15 mouse cellular contexts compared by ENCODE assay signal in the genomic region with DNA sequence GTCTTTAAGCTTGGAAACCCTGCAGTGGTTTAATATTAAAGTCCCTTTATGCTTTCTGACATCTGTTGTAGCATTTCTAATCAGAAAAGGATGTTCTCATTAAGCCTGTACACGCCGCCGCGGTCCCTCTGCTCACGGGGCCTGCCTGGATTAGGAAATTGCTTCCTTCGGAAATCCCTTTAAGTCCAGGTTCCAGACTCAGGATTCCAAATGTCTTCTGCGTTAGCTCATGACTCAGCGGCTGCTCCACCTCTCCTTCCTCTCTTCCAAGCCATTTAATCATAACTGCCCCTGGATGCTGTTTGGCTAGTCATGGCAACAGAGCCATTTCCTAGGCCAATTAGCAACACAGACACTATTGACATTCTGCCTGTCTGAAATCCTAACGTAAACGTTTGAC. TPM values are rescaled to one million over a fixed set of nuclear protein-coding genes. Genes with fewer than 3 reads are reported as not detected.
DNase-seq lines count a peak whose midpoint lies in the region; ATAC-seq and TF ChIP-seq lines count a peak whose summit lies in the region.
"Had no signal": no experiment of that assay in that cellular context is flagged by ENCODE, and none has a peak within 500 bp of the region (broad histone marks: within the 10 kb centered on the region; RNA-seq: fewer than 3 reads in every experiment).

No protein-coding gene starts in this region.

- TF ChIP-seq POLR2A in brain, embryonic 14.5 days (IDR thresholded peaks at IDR 0.05; ENCODE audit: borderline replicate concordance, extremely low read depth, insufficient read depth, insufficient read length, poor library complexity, severe bottlenecking), result no peak

- 0 out of 2 replicates have a peak overlapping the region, but pooled peaks have one; percentile 46 for H3K27ac ChIP-seq in hindbrain, embryonic 13.5 days
- no peak overlapping the region for H3K27ac ChIP-seq in hindbrain, embryonic 11.5 days (ENCODE audit: low read depth, low read length)
- peak overlapping the region; percentile 5; the same call in 1 of the 2 replicates for H3K27ac ChIP-seq in limb, embryonic 11.5 days (replicated peaks; ENCODE audit: low read depth, low read length)
- H3K27ac ChIP-seq: forebrain, embryonic 15.5 days; kidney, embryonic 15.5 days had no signal

- ATAC-seq in hindbrain, embryonic 13.5 days (ENCODE audit: low FRiP score), result no peak
- ATAC-seq in hindbrain, embryonic 11.5 days (ENCODE audit: low FRiP score), result no peak
- ATAC-seq in limb, embryonic 11.5 days (ENCODE audit: insufficient number of reproducible peaks, low FRiP score, low TSS enrichment, low read depth), result no peak
- ATAC-seq: forebrain, embryonic 15.5 days had no signal

- 69% methylated on average over 10 of the region's 10 CpGs for WGBS in hindbrain, embryonic 13.5 days
- 78% methylated on average over 10 of the region's 10 CpGs for WGBS in hindbrain, embryonic 11.5 days
- WGBS in limb, embryonic 11.5 days, result 31% methylated on average over 10 of the region's 10 CpGs

- no peaks in the 10 kb centered on the region for H3K27me3 ChIP-seq in hindbrain, embryonic 13.5 days
- H3K27me3 ChIP-seq in hindbrain, embryonic 11.5 days (ENCODE audit: control insufficient read depth, insufficient read depth, low read length), result no peaks in the 10 kb centered on the region
- no peaks in the 10 kb centered on the region for H3K27me3 ChIP-seq in limb, embryonic 11.5 days (ENCODE audit: control insufficient read depth, insufficient read depth, low read length)
- H3K27me3 ChIP-seq: CH12.LX; forebrain, embryonic 15.5 days; kidney, embryonic 15.5 days had no signal

- peaks cover 4% of the 10 kb centered on the region; the same call in 1 of the 2 replicates for H3K4me1 ChIP-seq in hindbrain, embryonic 13.5 days (replicated peaks)
- H3K4me1 ChIP-seq in hindbrain, embryonic 11.5 days (replicated peaks; ENCODE audit: control insufficient read depth, insufficient read depth, low read length), result no peaks in the 10 kb centered on the region
- no peaks in the 10 kb centered on the region for H3K4me1 ChIP-seq in limb, embryonic 11.5 days (ENCODE audit: control insufficient read depth, insufficient read depth, low read length)
- H3K4me1 ChIP-seq: forebrain, embryonic 15.5 days; kidney, embryonic 15.5 days had no signal

- H3K4me3 ChIP-seq in hindbrain, embryonic 13.5 days, result no peak overlapping the region
- H3K4me3 ChIP-seq in hindbrain, embryonic 11.5 days (ENCODE audit: low read depth, low read length), result no peak overlapping the region
- no peak overlapping the region for H3K4me3 ChIP-seq in limb, embryonic 11.5 days (ENCODE audit: low read depth, low read length)
- H3K4me3 ChIP-seq: forebrain, embryonic 15.5 days; kidney, embryonic 15.5 days had no signal

- H3K9me3 ChIP-seq in hindbrain, embryonic 13.5 days, result no peaks in the 10 kb centered on the region
- no peaks in the 10 kb centered on the region for H3K9me3 ChIP-seq in hindbrain, embryonic 11.5 days (ENCODE audit: control insufficient read depth, low read length)
- H3K9me3 ChIP-seq in limb, embryonic 11.5 days (ENCODE audit: control insufficient read depth, low read length), result no peaks in the 10 kb centered on the region
- H3K9me3 ChIP-seq: forebrain, embryonic 15.5 days; kidney, embryonic 15.5 days had no signal

- H3K36me3 ChIP-seq in hindbrain, embryonic 13.5 days, result no peaks in the 10 kb centered on the region
- H3K36me3 ChIP-seq in hindbrain, embryonic 11.5 days (ENCODE audit: control insufficient read depth, insufficient read depth, low read length), result no peaks in the 10 kb centered on the region
- no peaks in the 10 kb centered on the region for H3K36me3 ChIP-seq in limb, embryonic 11.5 days (ENCODE audit: control insufficient read depth, insufficient read depth, low read length)
- H3K36me3 ChIP-seq: forebrain, embryonic 15.5 days; kidney, embryonic 15.5 days had no signal

- no peak for TF ChIP-seq CTCF in brain, embryonic 14.5 days (IDR thresholded peaks at IDR 0.05; ENCODE audit: borderline replicate concordance, extremely low read depth, insufficient read depth, insufficient read length)

- no peak for DNase-seq in hindbrain, embryonic 11.5 days (ENCODE audit: low spot score)
- peak; percentile 17 for DNase-seq in Muller cell, postnatal 12 days (ENCODE audit: inconsistent ontology term)
- peak; percentile 45 for DNase-seq in brain, embryonic 14.5 days (ENCODE audit: low read depth)
- DNase-seq in limb, embryonic 11.5 days (ENCODE audit: low spot score), result peak; percentile 42
- DNase-seq in spleen, postnatal 4 days (ENCODE audit: low spot score in 2 of 2), result no peak
- no peak for DNase-seq in adrenal gland, postnatal 4 days (ENCODE audit: low spot score in 2 of 2)
- DNase-seq in frontal cortex, adult 2 months (ENCODE audit: extremely low spot score in 1 of 2, low spot score in 1 of 2), result no peak
- DNase-seq: adrenal gland, postnatal 36 days; cerebellum, adult 11 months; layer of hippocampus, adult 9-11 months; lung, adult 2 months had no signal

- no peak overlapping the region for H3K4me2 ChIP-seq in hindbrain, embryonic 13.5 days
- no peak overlapping the region for H3K4me2 ChIP-seq in hindbrain, embryonic 11.5 days (replicated peaks; ENCODE audit: low read depth, low read length)
- H3K4me2 ChIP-seq in limb, embryonic 11.5 days (ENCODE audit: low read depth, severe bottlenecking), result no peak overlapping the region
- H3K4me2 ChIP-seq: forebrain, embryonic 15.5 days; kidney, embryonic 15.5 days had no signal

- H3K9ac ChIP-seq in hindbrain, embryonic 13.5 days, result 0 out of 2 replicates have a peak overlapping the region, but pooled peaks have one; percentile 44
- H3K9ac ChIP-seq in hindbrain, embryonic 11.5 days (ENCODE audit: low read depth, low read length), result no peak overlapping the region
- no peak overlapping the region for H3K9ac ChIP-seq in limb, embryonic 11.5 days (ENCODE audit: low read length)
- H3K9ac ChIP-seq: forebrain, embryonic 15.5 days; kidney, embryonic 15.5 days had no signal

RNA-seq across cellular contexts. Expression of gene 1500009L16Rik, which starts 10.9 kb away (rescaled TPM):
- 59.1 and 62.4 TPM in 2 replicates for polyA plus RNA-seq in hindbrain, embryonic 13.5 days (2015; fragmentation: Nextera tagmentation; extraction: Ambion mirVana)
- polyA plus RNA-seq in hindbrain, embryonic 11.5 days (2014; fragmentation: Nextera tagmentation; extraction: Ambion mirVana), result 39.3 and 50.8 TPM in 2 replicates
- 32.4 and 32.6 TPM in 2 replicates for polyA plus RNA-seq in brain, embryonic 14.5 days (2012; rRNA removed)
- polyA plus RNA-seq in limb, embryonic 11.5 days (2014; fragmentation: Nextera tagmentation; extraction: Ambion mirVana), result 46.0 and 47.2 TPM in 2 replicates
- total RNA-seq in adrenal gland, postnatal 4 days (2021), result 10 to 100 TPM; 29.8 to 35.6 TPM
- polyA plus RNA-seq in frontal cortex, adult 2 months (2012; rRNA removed), result 20.6 and 24.0 TPM in 2 replicates

Comparison
In these comparisons a context has a peak if more than half of its experiments do, and no peak if none do; other contexts are left out.
1. DNase-seq: peak in Muller cell, postnatal 12 days (single experiment), brain, embryonic 14.5 days (single experiment) and limb, embryonic 11.5 days (single experiment); none in hindbrain, embryonic 11.5 days (single experiment), spleen, postnatal 4 days (0 of 2), adrenal gland, postnatal 4 days (0 of 2) and frontal cortex, adult 2 months (0 of 2).